Mouse (Mus musculus): Measurements from ENCODE around the gene Zfp995. TPM values are rescaled to one million over a fixed set of nuclear protein-coding genes. Genes with fewer than 3 reads are reported as not detected.

Gene Zfp995
- polyA plus RNA-seq (2014; fragmentation: Illumina TruSeq; extraction: RNeasy Lipid Tissue Mini Kit (QIAGEN cat#74804); ENCODE audit: low read depth, low replicate concordance): 106 TPM

DNA sequence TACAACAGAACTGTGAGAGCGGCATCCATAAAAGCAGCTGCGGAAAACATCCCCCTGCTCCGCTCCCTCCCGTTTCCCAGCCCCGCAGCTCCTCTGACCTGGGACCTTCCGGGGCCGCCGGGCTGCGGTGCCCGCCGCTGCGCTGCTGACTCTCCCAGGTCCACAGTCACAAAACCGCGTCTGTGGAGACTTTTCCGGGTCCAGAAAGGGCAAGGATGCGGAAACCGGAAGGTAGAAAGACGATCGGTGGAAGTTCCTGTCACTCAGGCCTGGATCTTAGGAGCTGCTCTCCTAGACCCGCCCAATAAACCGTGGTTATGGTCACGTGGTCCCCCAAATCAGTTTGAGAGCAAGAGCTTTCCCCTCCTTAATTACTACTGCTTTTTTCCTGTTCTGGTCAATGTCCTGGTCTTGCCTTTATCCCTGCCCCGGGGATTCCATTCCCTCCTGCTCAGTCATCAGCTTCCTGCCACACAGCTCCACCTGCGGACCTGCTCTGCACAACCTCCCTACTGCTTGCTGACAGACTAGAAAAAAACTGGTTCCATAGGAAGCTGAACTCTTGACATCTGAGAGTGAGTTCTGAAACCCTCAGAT is at the start of gene Zfp995:
Zfp995 (minus strand) TSS at position 471 of the 597 bp plus-strand sequence.

GRCm38 (mm10) chr17:21845545-21846321 is 64.0 kb downstream of the Zfp995 start, which contains the start of gene Zfp820:
TSS of gene Zfp820 (minus strand) at chr17:21845772.

Other genes with a start within 250 kb of the Zfp995 start
- 46.8 TPM for gene Gm10226, start 218.1 kb downstream of the Zfp995 start, polyA plus RNA-seq (2014; fragmentation: Illumina TruSeq; extraction: RNeasy Lipid Tissue Mini Kit (QIAGEN cat#74804); ENCODE audit: low read depth, low replicate concordance)
- gene Zfp760, start 202.2 kb downstream of the Zfp995 start, polyA plus RNA-seq (2014; fragmentation: Illumina TruSeq; extraction: RNeasy Lipid Tissue Mini Kit (QIAGEN cat#74804); ENCODE audit: low read depth, low replicate concordance): 46.5 TPM
- 19.7 TPM for gene Zfp229, start 179.1 kb downstream of the Zfp995 start, polyA plus RNA-seq (2014; fragmentation: Illumina TruSeq; extraction: RNeasy Lipid Tissue Mini Kit (QIAGEN cat#74804); ENCODE audit: low read depth, low replicate concordance)
- gene Zfp820, start 64.2 kb downstream of the Zfp995 start, polyA plus RNA-seq (2014; fragmentation: Illumina TruSeq; extraction: RNeasy Lipid Tissue Mini Kit (QIAGEN cat#74804); ENCODE audit: low read depth, low replicate concordance): 43.8 TPM
- 128 TPM for gene Zfp942, start 52.5 kb upstream of the Zfp995 start, polyA plus RNA-seq (2014; fragmentation: Illumina TruSeq; extraction: RNeasy Lipid Tissue Mini Kit (QIAGEN cat#74804); ENCODE audit: low read depth, low replicate concordance)
- 152 TPM for gene Zfp943, start 52.6 kb upstream of the Zfp995 start, polyA plus RNA-seq (2014; fragmentation: Illumina TruSeq; extraction: RNeasy Lipid Tissue Mini Kit (QIAGEN cat#74804); ENCODE audit: low read depth, low replicate concordance)